Comparison of ENCODE assay signal across 8 mouse cellular contexts in genomic region chr1:88475502-88475953, GRCm38 (mm10). TPM values are rescaled to one million over a fixed set of nuclear protein-coding genes. Genes with fewer than 3 reads are reported as not detected.
DNase-seq lines count a peak whose midpoint lies in the region; ATAC-seq and TF ChIP-seq lines count a peak whose summit lies in the region.
"Had no signal": no experiment of that assay in that cellular context is flagged by ENCODE, and none has a peak within 500 bp of the region (broad histone marks: within the 10 kb centered on the region; RNA-seq: fewer than 3 reads in every experiment).

No protein-coding gene starts in this region.

- ATAC-seq in Patski = peak; percentile 69
- ATAC-seq in neural tube, embryonic 11.5 days (ENCODE audit: insufficient read depth, low FRiP score, low TSS enrichment) = no peak
- no peak for ATAC-seq in midbrain, embryonic 15.5 days (replicated peaks)

- H3K4me3 ChIP-seq in neural tube, embryonic 11.5 days (ENCODE audit: low read depth, low read length) = no peak overlapping the region
- no peak overlapping the region for H3K4me3 ChIP-seq in midbrain, embryonic 15.5 days
- H3K4me3 ChIP-seq: limb, embryonic 15.5 days had no signal

- in situ Hi-C loops in Patski (cut with MboI; ENCODE audit: low pct_unique_long_range_greater_than_20kb) = loop anchor here (5.0 kb wide), 1 partner anchor 82 kb away; no protein-coding TSS in a partner anchor

- no peaks in the 10 kb centered on the region for H3K9me3 ChIP-seq in neural tube, embryonic 11.5 days (ENCODE audit: control insufficient read depth, low read length)
- no peaks in the 10 kb centered on the region for H3K9me3 ChIP-seq in midbrain, embryonic 15.5 days
- H3K9me3 ChIP-seq: limb, embryonic 15.5 days had no signal

- POLR2A ChIA-PET in Patski (lab: Charles Lee) = interaction anchor here (0.9 to 3.6 kb wide), 6 partner anchors 38 to 226 kb away, joined by 3 to 23 read pairs (median 3); partner anchors contain the start of gene Arl4c

- H3K27me3 ChIP-seq in Patski = no peaks in the 10 kb centered on the region
- H3K27me3 ChIP-seq in neural tube, embryonic 11.5 days (ENCODE audit: control insufficient read depth, insufficient read depth, low read length) = no peaks in the 10 kb centered on the region
- no peaks in the 10 kb centered on the region for H3K27me3 ChIP-seq in midbrain, embryonic 15.5 days (replicated peaks)
- H3K27me3 ChIP-seq: limb, embryonic 15.5 days had no signal

- no peak overlapping the region for H3K27ac ChIP-seq in neural tube, embryonic 11.5 days (ENCODE audit: low read depth, low read length)
- H3K27ac ChIP-seq in midbrain, embryonic 15.5 days = no peak overlapping the region
- H3K27ac ChIP-seq: limb, embryonic 15.5 days had no signal

- H3K9ac ChIP-seq in neural tube, embryonic 11.5 days (ENCODE audit: low read length) = no peak overlapping the region
- H3K9ac ChIP-seq in midbrain, embryonic 15.5 days = no peak overlapping the region
- H3K9ac ChIP-seq: limb, embryonic 15.5 days had no signal

- H3K4me1 ChIP-seq in neural tube, embryonic 11.5 days (ENCODE audit: control insufficient read depth, insufficient read depth, low read length) = no peaks in the 10 kb centered on the region
- H3K4me1 ChIP-seq in midbrain, embryonic 15.5 days = peaks cover 13% of the 10 kb centered on the region

- 14% methylated on average over 8 of the region's 8 CpGs for WGBS in neural tube, embryonic 11.5 days
- WGBS in midbrain, embryonic 15.5 days = 45% methylated on average over 8 of the region's 8 CpGs

- H3K36me3 ChIP-seq in neural tube, embryonic 11.5 days (ENCODE audit: control insufficient read depth, insufficient read depth, low read length) = no peaks in the 10 kb centered on the region
- no peaks in the 10 kb centered on the region for H3K36me3 ChIP-seq in midbrain, embryonic 15.5 days (replicated peaks)
- H3K36me3 ChIP-seq: limb, embryonic 15.5 days had no signal

- no peak for TF ChIP-seq CTCF in Patski (IDR thresholded peaks at IDR 0.05)

- CTCF ChIA-PET in Patski (lab: Charles Lee) = interaction anchor here (0.7 to 2.2 kb wide), 12 partner anchors 10 to 233 kb away, joined by 3 to 6 read pairs (median 4); no protein-coding TSS in a partner anchor

- H3K4me2 ChIP-seq in neural tube, embryonic 11.5 days (ENCODE audit: low read depth) = no peak overlapping the region
- H3K4me2 ChIP-seq in midbrain, embryonic 15.5 days = no peak overlapping the region
- H3K4me2 ChIP-seq: limb, embryonic 15.5 days had no signal

- peak; percentile 95 for DNase-seq in Patski (ENCODE audit: low read depth, low spot score)
- DNase-seq in embryo, embryonic 11.5 days (ENCODE audit: low read depth, low spot score) = peak; percentile 38
- DNase-seq in kidney, postnatal 36 days = peak; percentile 62 to 81
- DNase-seq in neural tube, embryonic 11.5 days (ENCODE audit: low spot score) = peak; percentile 46
- no peak for DNase-seq in spleen, postnatal 14 days (ENCODE audit: low spot score in 2 of 2)
- DNase-seq in cerebellum, adult 9-11 months = no peak

RNA-seq across cellular contexts. Expression of gene Glrp1, which starts 34.3 kb away (rescaled TPM):
- polyA plus RNA-seq in Patski (2021) = not detected
- not detected in 2 replicates for polyA plus RNA-seq in neural tube, embryonic 11.5 days (2014; fragmentation: Nextera tagmentation; extraction: Ambion mirVana)
- polyA plus RNA-seq in midbrain, embryonic 15.5 days (2015; fragmentation: Nextera tagmentation; extraction: Ambion mirVana) = not detected in 2 replicates
- polyA plus RNA-seq: limb, embryonic 15.5 days had no signal

Comparison
In these comparisons a context has a peak if more than half of its experiments do, and no peak if none do; other contexts are left out.
1. DNase-seq: peak in Patski (single experiment), embryo, embryonic 11.5 days (single experiment), kidney, postnatal 36 days (2 of 2) and neural tube, embryonic 11.5 days (single experiment); none in spleen, postnatal 14 days (0 of 2) and cerebellum, adult 9-11 months (single experiment).